Mouse (Mus musculus): ENCODE measurements around the gene Itgb4. TPM values are rescaled to one million over a fixed set of nuclear protein-coding genes. Genes with fewer than 3 reads are reported as not detected.
A peak's percentile ranks its signal among the peaks of the same experiment; 100 is the strongest.

Gene Itgb4
- polyA plus RNA-seq, 2 experiments = 0.11 to 0.17 TPM

DNA sequence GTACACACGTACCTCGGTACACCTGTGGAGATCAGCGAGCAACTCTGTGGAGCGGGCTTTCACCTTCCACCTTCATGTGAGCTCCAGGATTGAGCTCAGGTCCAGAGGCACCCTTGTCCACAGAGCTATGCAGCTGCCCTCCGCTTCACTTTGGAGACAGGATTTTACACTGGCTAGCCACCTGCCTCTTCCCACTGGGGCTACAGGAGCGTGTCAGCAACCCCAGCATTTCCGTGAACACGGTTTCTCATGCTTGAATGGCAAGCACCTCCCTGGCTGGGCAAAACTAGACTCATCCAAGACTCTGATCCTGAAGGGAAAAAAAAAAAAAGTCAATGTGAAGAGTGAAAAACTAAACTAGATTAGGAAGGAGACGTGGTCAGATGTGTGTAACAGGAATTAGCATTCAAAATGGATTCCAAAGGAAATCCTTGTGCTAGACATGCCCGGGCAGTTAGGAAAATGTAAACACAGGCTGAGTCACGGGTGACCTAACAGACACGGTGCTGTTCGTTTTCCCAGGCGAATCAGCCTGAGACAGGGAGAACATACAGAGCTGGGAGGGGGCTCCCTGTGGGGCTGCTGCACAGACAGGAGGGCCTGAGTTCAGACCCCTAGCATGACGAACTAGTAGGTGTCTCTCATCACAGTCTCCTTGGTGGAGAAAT is 4.4 kb upstream of the Itgb4 start:
- H3K4me2 ChIP-seq (ENCODE audit: low read depth) = no peak overlapping the region
- no peaks in the 10 kb centered on the region for H3K9me3 ChIP-seq (ENCODE audit: control insufficient read depth, low read length)
- H3K9ac ChIP-seq (replicated peaks) = no peak overlapping the region
- no peak for TF ChIP-seq EP300 (IDR thresholded peaks at IDR 0.05; ENCODE audit: low read depth)
- TF ChIP-seq CTCF (IDR thresholded peaks at IDR 0.05; ENCODE audit: low read depth) = no peak
- WGBS (ENCODE audit: insufficient replicate concordance) = 58% methylated on average over 15 of the region's 15 CpGs
- ATAC-seq (ENCODE audit: insufficient read depth) (no peak), DNase-seq (ENCODE audit: low read depth in 3 of 3, low spot score in 3 of 3) (no peak)
- peaks cover 16% of the 10 kb centered on the region for H3K27me3 ChIP-seq (ENCODE audit: control insufficient read depth, insufficient read depth, low read length)
- peaks cover 0 to 4% of the 10 kb centered on the region in 2 experiments; a peak in 2 of 4 replicates for H3K4me1 ChIP-seq (replicated peaks; ENCODE audit: control insufficient read depth in 2 of 2, insufficient read depth in 2 of 2, low read length in 1 of 2)
- no peak overlapping the region for H3K27ac ChIP-seq
- peaks cover 2% of the 10 kb centered on the region for H3K36me3 ChIP-seq (replicated peaks; ENCODE audit: control insufficient read depth, insufficient read depth, low read depth)
- no peak overlapping the region for H3K4me3 ChIP-seq (ENCODE audit: insufficient read depth in 1 of 2, low read depth in 2 of 2, low read length in 2 of 2)

- no peak for ATAC-seq (ENCODE audit: insufficient read depth)
- Histone ChIP-seq H3K36me3 (replicated peaks; ENCODE audit: control insufficient read depth, insufficient read depth, low read depth) (no peaks in the 10 kb centered on the region), H3K4me3 (ENCODE audit: insufficient read depth in 1 of 2, low read depth in 2 of 2, low read length in 2 of 2) (no peak overlapping the region), H3K4me2 (ENCODE audit: low read depth) (no peak overlapping the region), H3K27me3 (ENCODE audit: control insufficient read depth, insufficient read depth, low read length) (peaks cover 24% of the 10 kb centered on the region), H3K4me1 (replicated peaks; ENCODE audit: control insufficient read depth in 2 of 2, insufficient read depth in 2 of 2, low read length in 1 of 2) (0 out of 4 replicates have a peak, but pooled peaks cover 0 to 3% of the 10 kb centered on the region in 2 experiments), H3K9me3 (ENCODE audit: control insufficient read depth, low read length) (no peaks in the 10 kb centered on the region), H3K27ac (no peak overlapping the region), H3K9ac (replicated peaks) (no peak overlapping the region)
- no peak for DNase-seq (ENCODE audit: low read depth in 3 of 3, low spot score in 3 of 3)
- no peak for TF ChIP-seq EP300 (IDR thresholded peaks at IDR 0.05; ENCODE audit: low read depth)
- TF ChIP-seq CTCF (IDR thresholded peaks at IDR 0.05; ENCODE audit: low read depth) = no peak
- 64% methylated on average over 6 of the region's 6 CpGs for WGBS (ENCODE audit: insufficient replicate concordance)
Measured at GRCm38 (mm10) chr11:115971016-115971415, 3.5 kb upstream of the Itgb4 start.

- no peaks in the 10 kb centered on the region for H3K36me3 ChIP-seq (replicated peaks; ENCODE audit: control insufficient read depth, insufficient read depth, low read depth)
- DNase-seq (ENCODE audit: low read depth in 3 of 3, low spot score in 3 of 3) = no peak
- TF ChIP-seq EP300 (IDR thresholded peaks at IDR 0.05; ENCODE audit: low read depth) (no peak), CTCF (IDR thresholded peaks at IDR 0.05; ENCODE audit: low read depth) (no peak)
- ATAC-seq (ENCODE audit: insufficient read depth) = no peak
- H3K9me3 ChIP-seq (ENCODE audit: control insufficient read depth, low read length) = no peaks in the 10 kb centered on the region
- H3K4me1 ChIP-seq (replicated peaks; ENCODE audit: control insufficient read depth in 2 of 2, insufficient read depth in 2 of 2, low read length in 1 of 2) = no peaks in the 10 kb centered on the region
- no peak overlapping the region for H3K9ac ChIP-seq (replicated peaks)
- H3K4me2 ChIP-seq (ENCODE audit: low read depth) = peak overlapping the region; percentile 62
- H3K4me3 ChIP-seq (ENCODE audit: insufficient read depth in 1 of 2, low read depth in 2 of 2, low read length in 2 of 2) = peak overlapping the region in 1 of 2 experiments; percentile 46; a peak in 2 of 4 replicates
- H3K27me3 ChIP-seq (ENCODE audit: control insufficient read depth, insufficient read depth, low read length) = peaks cover 27% of the 10 kb centered on the region
- WGBS (ENCODE audit: insufficient replicate concordance) = 8% methylated on average over 18 of the region's 18 CpGs
- H3K27ac ChIP-seq = no peak overlapping the region
Measured at GRCm38 (mm10) chr11:115975083-115975420, 543 bp downstream of the Itgb4 start.

- no peaks in the 10 kb centered on the region for H3K9me3 ChIP-seq (ENCODE audit: control insufficient read depth, low read length)
- no peak overlapping the region for H3K9ac ChIP-seq (replicated peaks)
- peaks cover 27% of the 10 kb centered on the region for H3K27me3 ChIP-seq (ENCODE audit: control insufficient read depth, insufficient read depth, low read length)
- H3K4me3 ChIP-seq (ENCODE audit: insufficient read depth in 1 of 2, low read depth in 2 of 2, low read length in 2 of 2) = no peak overlapping the region
- WGBS (ENCODE audit: insufficient replicate concordance) = 38% methylated on average over 12 of the region's 12 CpGs
- TF ChIP-seq CTCF (IDR thresholded peaks at IDR 0.05; ENCODE audit: low read depth) (no peak), EP300 (IDR thresholded peaks at IDR 0.05; ENCODE audit: low read depth) (no peak)
- no peak overlapping the region for H3K27ac ChIP-seq
- DNase-seq (ENCODE audit: low read depth in 3 of 3, low spot score in 3 of 3) (no peak), ATAC-seq (ENCODE audit: insufficient read depth) (no peak)
- H3K4me2 ChIP-seq (ENCODE audit: low read depth) = no peak overlapping the region
- no peaks in the 10 kb centered on the region for H3K36me3 ChIP-seq (replicated peaks; ENCODE audit: control insufficient read depth, insufficient read depth, low read depth)
- no peaks in the 10 kb centered on the region for H3K4me1 ChIP-seq (replicated peaks; ENCODE audit: control insufficient read depth in 2 of 2, insufficient read depth in 2 of 2, low read length in 1 of 2)
Measured at GRCm38 (mm10) chr11:115975544-115975943, 1.0 kb downstream of the Itgb4 start.

DNA sequence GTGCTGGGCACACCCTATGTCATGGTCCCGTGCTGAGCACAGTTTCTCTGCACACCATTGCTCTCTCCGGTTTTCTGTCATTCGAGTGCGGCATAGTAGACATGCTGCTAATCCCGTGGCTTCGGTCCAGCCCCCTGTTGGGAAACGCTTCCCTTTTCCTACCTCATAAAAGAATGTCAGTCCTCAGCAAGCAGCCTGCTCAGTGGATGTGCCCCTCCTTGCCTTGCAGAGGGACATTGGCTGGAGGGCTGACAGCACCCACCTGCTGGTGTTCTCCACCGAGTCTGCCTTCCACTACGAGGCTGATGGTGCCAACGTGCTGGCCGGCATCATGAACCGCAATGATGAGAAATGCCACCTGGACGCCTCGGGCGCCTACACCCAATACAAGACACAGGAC is 8.0 kb downstream of the Itgb4 start:
- 78% methylated on average over 15 of the region's 15 CpGs for WGBS (ENCODE audit: insufficient replicate concordance)
- Histone ChIP-seq H3K4me2 (ENCODE audit: low read depth) (no peak overlapping the region), H3K4me1 (replicated peaks; ENCODE audit: control insufficient read depth in 2 of 2, insufficient read depth in 2 of 2, low read length in 1 of 2) (no peaks in the 10 kb centered on the region), H3K9ac (replicated peaks) (no peak overlapping the region), H3K4me3 (ENCODE audit: insufficient read depth in 1 of 2, low read depth in 2 of 2, low read length in 2 of 2) (no peak overlapping the region), H3K9me3 (ENCODE audit: control insufficient read depth, low read length) (no peaks in the 10 kb centered on the region), H3K36me3 (replicated peaks; ENCODE audit: control insufficient read depth, insufficient read depth, low read depth) (no peaks in the 10 kb centered on the region), H3K27ac (no peak overlapping the region), H3K27me3 (ENCODE audit: control insufficient read depth, insufficient read depth, low read length) (no peaks in the 10 kb centered on the region)
- DNase-seq (ENCODE audit: low read depth in 3 of 3, low spot score in 3 of 3) (no peak), ATAC-seq (ENCODE audit: insufficient read depth) (no peak)
- TF ChIP-seq CTCF (IDR thresholded peaks at IDR 0.05; ENCODE audit: low read depth) (no peak), EP300 (IDR thresholded peaks at IDR 0.05; ENCODE audit: low read depth) (no peak)

Measured in liver, embryonic 14.5 days (tissue).